Mouse (Mus musculus) right cerebral cortex, postnatal 25 days (tissue): ENCODE data around the gene Dpep3.

ENCODE experiments used
- DNase-seq: peaks from one replicate; pipeline ENCODE4 v3.0.0; 2022

Gene Dpep3

GRCm38 (mm10) chr8:105971019-105971720 is 8.1 kb downstream of the Dpep3 start:
- DNase-seq = no peak

GRCm38 (mm10) chr8:105969367-105969766 is 9.9 kb downstream of the Dpep3 start:
- no peak for DNase-seq

- DNase-seq = no peak
Observed at GRCm38 (mm10) chr8:105966692-105967311, 12.4 kb downstream of the Dpep3 start.

GRCm38 (mm10) chr8:105965905-105966341 is 13.3 kb downstream of the Dpep3 start, which contains the start of gene Slc12a4:
Gene Slc12a4, minus strand, starts transcription at chr8:105966097.
- DNase-seq = peak; percentile 40

- no peak for DNase-seq
Observed at GRCm38 (mm10) chr8:105965266-105965904, 13.8 kb downstream of the Dpep3 start.

- no peak for DNase-seq
Observed at GRCm38 (mm10) chr8:105964506-105965265, 14.5 kb downstream of the Dpep3 start.

GRCm38 (mm10) chr8:105961536-105961935 is 17.7 kb downstream of the Dpep3 start:
- no peak for DNase-seq

- no peak for DNase-seq
Observed at GRCm38 (mm10) chr8:105961101-105961500, 18.1 kb downstream of the Dpep3 start.

GRCm38 (mm10) chr8:105959350-105959749 is 19.9 kb downstream of the Dpep3 start:
- DNase-seq = no peak

- no peak for DNase-seq
Observed at GRCm38 (mm10) chr8:105957813-105958212, 21.4 kb downstream of the Dpep3 start.

GRCm38 (mm10) chr8:105956556-105956955 is 22.7 kb downstream of the Dpep3 start:
- DNase-seq = no peak

- DNase-seq = no peak
Observed at GRCm38 (mm10) chr8:105951057-105951659, 28.1 kb downstream of the Dpep3 start.

GRCm38 (mm10) chr8:105949350-105949749 is 29.9 kb downstream of the Dpep3 start:
- DNase-seq = no peak

- no peak for DNase-seq
Observed at GRCm38 (mm10) chr8:105943321-105943739, 35.9 kb downstream of the Dpep3 start, which contains the start of gene Lcat. Gene Lcat, minus strand, starts transcription at chr8:105943382.

GRCm38 (mm10) chr8:105942542-105942941 is 36.7 kb downstream of the Dpep3 start:
- no peak for DNase-seq

GRCm38 (mm10) chr8:105942026-105942425 is 37.2 kb downstream of the Dpep3 start:
- no peak for DNase-seq

GRCm38 (mm10) chr8:105938306-105938669 is 40.9 kb downstream of the Dpep3 start, which contains the start of gene Psmb10:
Gene Psmb10, minus strand, starts transcription at chr8:105938444.
- no peak for DNase-seq

- peak; percentile 66 for DNase-seq
Observed at GRCm38 (mm10) chr8:105937496-105938305, 41.5 kb downstream of the Dpep3 start.

- DNase-seq = peak; percentile 88
Observed at GRCm38 (mm10) chr8:105936866-105937475, 42.3 kb downstream of the Dpep3 start.

- no peak for DNase-seq
Observed at GRCm38 (mm10) chr8:105935863-105936603, 43.2 kb downstream of the Dpep3 start.
